In the genomic region with DNA sequence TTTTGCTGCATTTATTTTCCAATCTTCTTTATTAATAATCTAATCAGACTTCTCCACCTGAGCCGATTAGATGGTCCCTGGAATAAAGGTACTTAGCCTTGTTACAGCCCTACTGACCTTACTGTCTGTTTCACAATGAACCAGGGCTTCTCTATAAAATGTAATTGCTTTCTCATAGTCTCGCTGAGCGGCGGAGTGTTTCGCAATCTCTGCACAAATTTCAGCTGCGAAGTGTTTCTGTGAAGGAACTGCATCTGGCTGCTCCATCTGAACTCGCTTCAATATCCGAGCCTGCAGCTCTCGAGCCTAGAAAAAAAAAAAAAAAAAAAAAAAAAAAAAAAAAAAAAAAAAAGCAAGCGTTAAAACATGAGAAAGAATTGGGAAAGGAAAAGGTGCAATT, we compare ENCODE assay signal across 24 mouse cellular contexts. TPM values are rescaled to one million over a fixed set of nuclear protein-coding genes. Genes with fewer than 3 reads are reported as not detected.
DNase-seq lines count a peak whose midpoint lies in the region; ATAC-seq lines count a peak whose summit lies in the region.
"Had no signal": no experiment of that assay in that cellular context is flagged by ENCODE, and none has a peak within 500 bp of the region (broad histone marks: within the 10 kb centered on the region; RNA-seq: fewer than 3 reads in every experiment).

No protein-coding gene starts in this region.

- H3K36me3 ChIP-seq in hindbrain, embryonic 13.5 days: peaks cover 61% of the 10 kb centered on the region
- H3K36me3 ChIP-seq: liver, embryonic 13.5 days had no signal

- ATAC-seq in granulocyte monocyte progenitor cell, adult 5-6 weeks (replicated peaks; ENCODE audit: poor library complexity, severe bottlenecking): peak; percentile 92
- no peak for ATAC-seq in hindbrain, embryonic 13.5 days (ENCODE audit: low FRiP score)
- ATAC-seq: forebrain, embryonic 16.5 days; hindbrain, embryonic 16.5 days had no signal

- no peak overlapping the region for H3K27ac ChIP-seq in hindbrain, embryonic 13.5 days
- H3K27ac ChIP-seq: embryonic facial prominence, embryonic 13.5 days; gastrocnemius, adult 2 months; heart, embryonic 15.5 days; kidney, postnatal 0 days; limb, embryonic 13.5 days; liver, embryonic 13.5 days; macrophage had no signal

- H3K9me3 ChIP-seq in hindbrain, embryonic 13.5 days: no peaks in the 10 kb centered on the region
- H3K9me3 ChIP-seq: embryonic facial prominence, embryonic 13.5 days; heart, embryonic 15.5 days; limb, embryonic 13.5 days; liver, embryonic 13.5 days had no signal

- no peak overlapping the region for H3K4me2 ChIP-seq in hindbrain, embryonic 13.5 days
- H3K4me2 ChIP-seq: embryonic facial prominence, embryonic 13.5 days; heart, embryonic 15.5 days; limb, embryonic 13.5 days; liver, embryonic 13.5 days had no signal

- no peaks in the 10 kb centered on the region for H3K4me1 ChIP-seq in hindbrain, embryonic 13.5 days (replicated peaks)
- H3K4me1 ChIP-seq: embryonic facial prominence, embryonic 13.5 days; heart, embryonic 15.5 days; limb, embryonic 13.5 days; liver, embryonic 13.5 days had no signal

- H3K4me3 ChIP-seq in hindbrain, embryonic 13.5 days: no peak overlapping the region
- H3K4me3 ChIP-seq: embryonic facial prominence, embryonic 13.5 days; gastrocnemius, adult 2 months; heart, embryonic 15.5 days; limb, embryonic 13.5 days; liver, embryonic 13.5 days had no signal

- H3K27me3 ChIP-seq in hindbrain, embryonic 13.5 days: no peaks in the 10 kb centered on the region
- H3K27me3 ChIP-seq: embryonic facial prominence, embryonic 13.5 days; heart, embryonic 15.5 days; limb, embryonic 13.5 days; liver, embryonic 13.5 days had no signal

- H3K9ac ChIP-seq in hindbrain, embryonic 13.5 days: no peak overlapping the region
- H3K9ac ChIP-seq: embryonic facial prominence, embryonic 13.5 days; heart, embryonic 15.5 days; limb, embryonic 13.5 days; liver, embryonic 13.5 days had no signal

- DNase-seq in layer of hippocampus, adult 11-12 months (ENCODE audit: low spot score): peak; percentile 25
- no peak for DNase-seq in layer of hippocampus, postnatal 25 days (ENCODE audit: extremely low spot score in 1 of 2, low spot score in 1 of 2)
- peak; percentile 32 for DNase-seq in adipocyte (ENCODE audit: low spot score)
- DNase-seq in lung, postnatal 36 days: peak; percentile 7
- DNase-seq in kidney, adult 18-20 months: no peak
- DNase-seq: adrenal gland, adult 2 months; B cell, adult 2 months; cerebellum, adult 9-11 months; gastrocnemius, adult 2 months; heart, adult 18-20 months; heart, postnatal 4 days; kidney, adult 11 months; liver, embryonic 13.5 days; midbrain, embryonic 14.5 days; thymus, postnatal 36 days had no signal

- WGBS in hindbrain, embryonic 13.5 days: 85% methylated on average over 10 of the region's 10 CpGs

RNA-seq across cellular contexts. Expression of a gene that starts 46.5 kb away (rescaled TPM):
- total RNA-seq in layer of hippocampus, postnatal 25 days (2021): 10 to 100 TPM; 10.5 to 10.8 TPM
- total RNA-seq in granulocyte monocyte progenitor cell, adult 5-6 weeks (2014; fragmentation: Nextera tagmentation): 5.4 and 9.5 TPM in 2 replicates
- 7.1 and 7.6 TPM in 2 replicates for total RNA-seq in granulocyte monocyte progenitor cell, adult 5-6 weeks (2017)
- 11.9 and 13.4 TPM in 2 replicates for polyA plus RNA-seq in hindbrain, embryonic 13.5 days (2015; fragmentation: Nextera tagmentation; extraction: Ambion mirVana)

Comparison
In these comparisons a context has a peak if more than half of its experiments do, and no peak if none do; other contexts are left out.
1. DNase-seq: peak in layer of hippocampus, adult 11-12 months (single experiment), adipocyte (single experiment) and lung, postnatal 36 days (single experiment); none in layer of hippocampus, postnatal 25 days (0 of 2) and kidney, adult 18-20 months (single experiment).